Mouse (Mus musculus): ENCODE measurements around the gene Pithd1. TPM values are rescaled to one million over a fixed set of nuclear protein-coding genes. Genes with fewer than 3 reads are reported as not detected.

Pithd1 gene
- total and polyA plus RNA-seq, 3 experiments = 62.8 to 77.7 TPM; not detected in 1

DNA sequence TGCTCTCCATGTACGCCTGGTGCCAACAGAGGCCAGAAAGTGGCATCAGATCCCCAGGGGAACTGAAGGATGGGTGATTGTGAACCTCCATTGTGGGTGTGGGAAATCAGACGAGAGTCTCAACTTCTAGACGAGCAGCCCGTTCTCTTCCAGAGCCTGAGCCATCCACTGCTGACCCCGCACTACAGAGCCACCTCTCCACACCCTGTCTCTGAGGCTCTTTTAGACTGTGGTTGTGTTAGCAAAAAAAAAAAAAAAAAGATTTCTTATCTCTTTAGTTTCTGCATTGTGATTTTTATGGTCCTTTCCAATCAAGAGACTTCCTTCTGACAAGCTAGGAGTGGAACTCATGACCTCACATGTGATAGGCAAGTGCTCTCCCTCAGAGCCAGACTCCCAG lies 57.7 kb downstream of the Pithd1 start:
- TF ChIP-seq ZNF384 (IDR thresholded peaks at IDR 0.05; ENCODE audit: low read depth, low read length) (peak; percentile 64), GATA1 (IDR thresholded peaks at IDR 0.05; ENCODE audit: low read depth, low read length) (0 out of 2 replicates have a peak, but pooled peaks have one; percentile 13), GABPA (IDR thresholded peaks at IDR 0.05; ENCODE audit: low read depth, low read length) (no peak), BHLHE40 (IDR thresholded peaks at IDR 0.05; ENCODE audit: borderline replicate concordance, low read depth, low read length) (no peak), RCOR1 (IDR thresholded peaks at IDR 0.05; ENCODE audit: low read depth, low read length) (peak; percentile 35; the same call in 1 of the 2 replicates)
- H3K36me3 ChIP-seq (ENCODE audit: control insufficient read depth in 1 of 2, insufficient read depth in 2 of 2, low read length in 2 of 2) = peaks cover 2 to 27% of the 10 kb centered on the region in 2 experiments; a peak in 2 of 4 replicates

DNA sequence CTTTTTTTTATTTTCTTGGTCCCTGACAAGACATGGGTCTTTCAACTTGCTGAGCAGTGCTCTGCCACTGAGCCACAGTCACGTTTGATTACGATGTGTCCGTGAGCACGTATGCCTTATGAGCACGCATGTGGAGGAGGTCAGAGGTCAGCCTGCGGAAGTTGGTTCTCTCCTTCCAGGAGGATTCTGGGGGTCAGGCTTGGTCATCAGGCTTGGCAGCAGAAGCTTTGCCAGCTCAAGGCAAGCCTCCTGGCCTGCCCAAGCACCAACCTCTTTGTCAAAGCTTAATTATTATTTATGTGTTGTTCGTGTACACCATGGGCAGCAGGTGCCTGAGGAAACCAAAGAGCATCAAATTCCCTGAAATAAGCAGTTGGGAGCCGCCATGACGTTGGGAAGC lies 58.7 kb downstream of the Pithd1 start:
- TF ChIP-seq KAT2A (conservative IDR thresholded peaks at IDR 0.05; ENCODE audit: low read depth, low read length) (no peak), HCFC1 (IDR thresholded peaks at IDR 0.05; ENCODE audit: low read depth, low read length) (no peak), MXI1 (IDR thresholded peaks at IDR 0.05; ENCODE audit: low read depth, low read length) (no peak), POLR2A (IDR thresholded peaks at IDR 0.05; ENCODE audit: control insufficient read depth in 1 of 2, insufficient read depth in 1 of 2, low read depth in 1 of 2, low read length in 2 of 2, poor library complexity in 1 of 2) (no peak), JUND (IDR thresholded peaks at IDR 0.05; ENCODE audit: low read depth, low read length) (no peak), MEF2A (IDR thresholded peaks at IDR 0.05; ENCODE audit: extremely low read depth, insufficient replicate concordance, low read depth, low read length, poor library complexity, severe bottlenecking) (no peak), CHD2 (IDR thresholded peaks at IDR 0.05; ENCODE audit: low read length) (no peak), ZNF384 (IDR thresholded peaks at IDR 0.05; ENCODE audit: low read depth, low read length) (no peak), GABPA (IDR thresholded peaks at IDR 0.05; ENCODE audit: low read depth, low read length) (no peak), MYB (IDR thresholded peaks at IDR 0.05; ENCODE audit: low read depth, low read length) (no peak), GATA1 (IDR thresholded peaks at IDR 0.05; ENCODE audit: low read depth, low read length) (no peak), SIN3A (IDR thresholded peaks at IDR 0.05; ENCODE audit: low read length) (no peak), POLR2AphosphoS5 (IDR thresholded peaks at IDR 0.05; ENCODE audit: borderline replicate concordance, low read depth, low read length) (no peak), CTCF (IDR thresholded peaks at IDR 0.05 in 2 of 3, conservative IDR thresholded peaks at IDR 0.05 in 1 of 3; ENCODE audit: control insufficient read depth in 1 of 3, insufficient read depth in 1 of 3, low read depth in 2 of 3, low read length in 3 of 3, poor library complexity in 1 of 3, severe bottlenecking in 1 of 3) (no peak), ZKSCAN1 (IDR thresholded peaks at IDR 0.05; ENCODE audit: low read depth, low read length) (no peak), POLR2AphosphoS2 (IDR thresholded peaks at IDR 0.05; ENCODE audit: low read length) (no peak)
- Histone ChIP-seq H3K9me3 (replicated peaks; ENCODE audit: insufficient read depth, low read length) (no peaks in the 10 kb centered on the region), H3K4me1 (ENCODE audit: control insufficient read depth in 1 of 2, insufficient read depth in 2 of 2, low read length in 2 of 2) (peaks cover 9 to 26% of the 10 kb centered on the region in 2 experiments), H3K9ac (ENCODE audit: control insufficient read depth, low read depth, low read length, poor library complexity, severe bottlenecking) (no peak overlapping the region), H3K79me2 (ENCODE audit: control insufficient read depth, insufficient read depth, low read length, poor library complexity) (no peaks in the 10 kb centered on the region), H3K27ac (ENCODE audit: control insufficient read depth, low read depth, low read length) (no peak overlapping the region), H3K4me3 (ENCODE audit: control insufficient read depth in 1 of 2, insufficient read depth in 1 of 2, low read depth in 2 of 2, low read length in 2 of 2) (no peak overlapping the region), H3K27me3 (ENCODE audit: control insufficient read depth in 1 of 2, insufficient read depth in 2 of 2, low read length in 2 of 2) (no peaks in the 10 kb centered on the region), H3K36me3 (ENCODE audit: control insufficient read depth in 1 of 2, insufficient read depth in 2 of 2, low read length in 2 of 2) (peaks cover 2 to 20% of the 10 kb centered on the region in 2 experiments; a peak in 2 of 4 replicates)
- no peak for DNase-seq (ENCODE audit: low read depth, low spot score)

More for the DNA sequence above, 57.7 kb downstream of the Pithd1 start:
- Histone ChIP-seq H3K4me1 (ENCODE audit: control insufficient read depth in 1 of 2, insufficient read depth in 2 of 2, low read length in 2 of 2) (peaks cover 18 to 35% of the 10 kb centered on the region in 2 experiments), H3K9me3 (replicated peaks; ENCODE audit: insufficient read depth, low read length) (no peaks in the 10 kb centered on the region), H3K4me3 (ENCODE audit: control insufficient read depth in 1 of 2, insufficient read depth in 1 of 2, low read depth in 2 of 2, low read length in 2 of 2) (no peak overlapping the region), H3K79me2 (ENCODE audit: control insufficient read depth, insufficient read depth, low read length, poor library complexity) (no peaks in the 10 kb centered on the region), H3K9ac (ENCODE audit: control insufficient read depth, low read depth, low read length, poor library complexity, severe bottlenecking) (no peak overlapping the region), H3K27ac (ENCODE audit: control insufficient read depth, low read depth, low read length) (no peak overlapping the region), H3K27me3 (ENCODE audit: control insufficient read depth in 1 of 2, insufficient read depth in 2 of 2, low read length in 2 of 2) (no peaks in the 10 kb centered on the region)
- DNase-seq (ENCODE audit: low read depth, low spot score) = no peak
